8 mouse cellular contexts compared by ENCODE assay signal in the genomic region with DNA sequence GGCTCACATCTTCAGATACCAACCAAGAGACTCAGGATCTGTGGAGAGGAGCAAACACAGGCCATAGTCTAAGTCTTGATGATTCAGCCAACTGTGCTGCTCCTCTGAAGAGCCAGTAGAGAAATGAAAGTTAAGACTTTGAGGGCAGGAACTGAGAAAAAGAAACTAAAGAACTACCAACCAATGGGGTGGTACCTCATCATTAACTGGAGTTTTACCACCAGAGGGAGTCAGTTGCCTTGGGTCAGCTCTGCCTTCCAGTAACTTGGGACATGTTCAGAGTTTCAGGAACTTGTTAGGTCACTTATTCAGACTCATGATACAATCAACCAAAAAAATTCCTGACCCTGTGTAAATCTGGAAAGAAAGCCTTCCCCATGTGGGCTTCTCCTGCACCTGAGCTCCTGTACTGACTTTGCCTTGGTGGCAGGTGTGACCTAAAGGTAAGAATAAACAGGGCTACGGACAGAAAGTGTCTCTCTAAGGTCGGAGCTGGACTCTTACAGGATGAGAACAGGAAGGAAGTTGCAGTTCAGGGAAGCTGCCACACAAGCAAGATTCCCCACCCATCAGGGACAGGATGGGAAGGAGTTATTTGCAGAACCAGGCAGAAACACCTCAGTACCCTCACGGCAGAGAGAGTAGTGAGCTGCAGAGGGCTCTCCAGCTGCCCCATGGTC. TPM values are rescaled to one million over a fixed set of nuclear protein-coding genes. Genes with fewer than 3 reads are reported as not detected.
A peak's percentile ranks its signal among the peaks of the same experiment; 100 is the strongest.
DNase-seq lines count a peak whose midpoint lies in the region; ATAC-seq and TF ChIP-seq lines count a peak whose summit lies in the region.

TSS of gene Trim30a (minus strand) at position 129 of the 680 bp plus-strand sequence.

- H3K9ac ChIP-seq in heart, embryonic 11.5 days (ENCODE audit: low read depth, low read length) = no peak within 1 kb of the TSS
- H3K9ac ChIP-seq in liver, embryonic 16.5 days (ENCODE audit: low read depth, low read length) = no peak within 1 kb of the TSS
- no peak within 1 kb of the TSS for H3K9ac ChIP-seq in stomach, postnatal 0 days (ENCODE audit: low read length)

- peak; percentile 95 for DNase-seq in heart, adult 11 months
- DNase-seq in B cell, adult 2 months = peak; percentile 48 to 54
- no peak for DNase-seq in stomach, postnatal 0 days (ENCODE audit: low spot score)
- no peak for DNase-seq in thymus, postnatal 14 days
- no peak for DNase-seq in urinary bladder, postnatal 4 days (ENCODE audit: low spot score in 2 of 2)

- H3K27ac ChIP-seq in heart, embryonic 11.5 days (ENCODE audit: low read depth, low read length) = no peak within 1 kb of the TSS
- H3K27ac ChIP-seq in liver, embryonic 16.5 days (ENCODE audit: low read length) = no peak within 1 kb of the TSS
- no peak within 1 kb of the TSS for H3K27ac ChIP-seq in stomach, postnatal 0 days (replicated peaks)

- no peaks in the 10 kb centered on the region for H3K27me3 ChIP-seq in heart, embryonic 11.5 days (ENCODE audit: control insufficient read depth, insufficient read depth, low read length)
- no peaks in the 10 kb centered on the region for H3K27me3 ChIP-seq in liver, embryonic 16.5 days (ENCODE audit: control insufficient read depth, insufficient read depth, low read depth, low read length)
- no peaks in the 10 kb centered on the region for H3K27me3 ChIP-seq in stomach, postnatal 0 days (ENCODE audit: control insufficient read depth, insufficient read depth, low read length)

- no peaks in the 10 kb centered on the region for H3K4me1 ChIP-seq in heart, embryonic 11.5 days (ENCODE audit: control insufficient read depth, insufficient read depth, low read length)
- H3K4me1 ChIP-seq in liver, embryonic 16.5 days (ENCODE audit: control insufficient read depth, low read depth, low read length) = no peaks in the 10 kb centered on the region
- H3K4me1 ChIP-seq in stomach, postnatal 0 days (replicated peaks; ENCODE audit: control insufficient read depth, insufficient read depth) = no peaks in the 10 kb centered on the region

- peak; percentile 56 for TF ChIP-seq CTCF in stomach, postnatal 0 days (IDR thresholded peaks at IDR 0.05; ENCODE audit: low read depth)

- no peaks in the 10 kb centered on the region for H3K9me3 ChIP-seq in heart, embryonic 11.5 days (replicated peaks; ENCODE audit: control insufficient read depth, low read length)
- no peaks in the 10 kb centered on the region for H3K9me3 ChIP-seq in liver, embryonic 16.5 days (replicated peaks; ENCODE audit: control insufficient read depth, low read length)
- H3K9me3 ChIP-seq in stomach, postnatal 0 days (ENCODE audit: control insufficient read depth, low read length) = no peaks in the 10 kb centered on the region

- H3K4me2 ChIP-seq in heart, embryonic 11.5 days = no peak within 1 kb of the TSS
- H3K4me2 ChIP-seq in liver, embryonic 16.5 days (ENCODE audit: low read depth, low read length) = 0 out of 2 replicates have a peak within 1 kb of the TSS, but pooled peaks have one; percentile 6
- H3K4me2 ChIP-seq in stomach, postnatal 0 days (replicated peaks; ENCODE audit: low read depth) = no peak within 1 kb of the TSS

- WGBS in heart, embryonic 11.5 days (ENCODE audit: insufficient replicate concordance) = 53% methylated on average over 3 of the region's 3 CpGs
- WGBS in liver, embryonic 16.5 days (ENCODE audit: insufficient replicate concordance) = 15% methylated on average over 3 of the region's 3 CpGs
- 66% methylated on average over 3 of the region's 3 CpGs for WGBS in stomach, postnatal 0 days

- no peak within 1 kb of the TSS for H3K4me3 ChIP-seq in heart, embryonic 11.5 days (ENCODE audit: low read depth, low read length)
- no peak within 1 kb of the TSS for H3K4me3 ChIP-seq in liver, embryonic 16.5 days (ENCODE audit: low read depth, low read length)
- H3K4me3 ChIP-seq in stomach, postnatal 0 days (ENCODE audit: low read depth, low read length) = no peak within 1 kb of the TSS

- ATAC-seq in heart, embryonic 11.5 days (replicated peaks; ENCODE audit: insufficient number of reproducible peaks, low FRiP score, low TSS enrichment) = no peak
- ATAC-seq in erythroid progenitor cell, adult 5-6 weeks (replicated peaks; ENCODE audit: low FRiP score, poor library complexity, severe bottlenecking) = peak; percentile 78
- ATAC-seq in liver, embryonic 16.5 days (ENCODE audit: low read depth) = peak; percentile 75
- ATAC-seq in stomach, postnatal 0 days (ENCODE audit: low FRiP score, low TSS enrichment) = peak; percentile 85

- no peak for TF ChIP-seq EP300 in stomach, postnatal 0 days (optimal IDR thresholded peaks at IDR 0.05)

- H3K36me3 ChIP-seq in heart, embryonic 11.5 days (ENCODE audit: control insufficient read depth, insufficient read depth, low read length) = no peaks in the 10 kb centered on the region
- no peaks in the 10 kb centered on the region for H3K36me3 ChIP-seq in liver, embryonic 16.5 days (ENCODE audit: control insufficient read depth, insufficient read depth)
- H3K36me3 ChIP-seq in stomach, postnatal 0 days (ENCODE audit: control insufficient read depth, insufficient read depth, low read length) = no peaks in the 10 kb centered on the region

RNA-seq across cellular contexts. Expression of gene Trim30a, which starts in this region (rescaled TPM):
- 0.45 and 0.80 TPM in 2 replicates for polyA plus RNA-seq in heart, embryonic 11.5 days (2014; fragmentation: Nextera tagmentation; extraction: Ambion mirVana)
- total RNA-seq in erythroid progenitor cell, adult 5-6 weeks (2015; ENCODE audit: low replicate concordance) = 11.3 and 13.0 TPM in 2 replicates
- 6.9 and 7.3 TPM in 2 replicates for total RNA-seq in erythroid progenitor cell, adult 5-6 weeks (2017; ENCODE audit: low replicate concordance)
- 2.3 and 2.6 TPM in 2 replicates for polyA plus RNA-seq in liver, embryonic 16.5 days (2015; fragmentation: Nextera tagmentation; extraction: Ambion mirVana)
- polyA plus RNA-seq in stomach, postnatal 0 days (2015; fragmentation: Nextera tagmentation; extraction: Ambion mirVana) = 1.2 and 1.6 TPM in 2 replicates

Comparison
In these comparisons a context has a peak if more than half of its experiments do, and no peak if none do; other contexts are left out.
1. DNase-seq: peak in heart, adult 11 months (single experiment) and B cell, adult 2 months (2 of 2); none in stomach, postnatal 0 days (single experiment), thymus, postnatal 14 days (single experiment) and urinary bladder, postnatal 4 days (0 of 2).